Comparison of ENCODE assay signal across 24 mouse cellular contexts in the genomic region with DNA sequence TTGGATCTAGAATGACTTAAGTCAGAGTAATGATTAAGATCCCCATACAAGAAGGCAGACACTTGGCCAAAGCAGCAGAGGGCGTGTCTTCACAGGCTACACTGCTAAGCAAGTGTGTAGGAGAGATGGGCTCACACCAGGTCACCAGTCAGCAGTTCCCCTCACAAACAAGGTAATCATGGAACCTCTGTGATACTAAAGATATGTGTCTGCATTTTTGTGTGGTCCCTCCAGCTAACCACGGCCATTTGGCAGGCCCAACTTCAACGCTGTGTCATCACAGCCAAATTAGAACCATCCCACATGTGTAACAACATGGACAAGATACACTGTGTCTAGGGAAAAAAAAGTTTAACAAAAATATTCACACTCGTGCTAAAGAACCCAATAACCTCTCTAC.
"Had no signal": no experiment of that assay in that cellular context is flagged by ENCODE, and none has a peak within 500 bp of the region (broad histone marks: within the 10 kb centered on the region; RNA-seq: fewer than 3 reads in every experiment).

No protein-coding gene starts in this region.

- H3K27me3 ChIP-seq: heart, embryonic 13.5 days; heart, embryonic 15.5 days; hindbrain, embryonic 13.5 days; hindbrain, embryonic 15.5 days; kidney, embryonic 15.5 days; liver, embryonic 13.5 days; liver, embryonic 15.5 days had no signal

- H3K9me3 ChIP-seq: heart, embryonic 10.5 days; heart, embryonic 15.5 days; hindbrain, embryonic 13.5 days; hindbrain, embryonic 15.5 days; kidney, embryonic 15.5 days; liver, embryonic 13.5 days; liver, embryonic 15.5 days had no signal

- H3K9ac ChIP-seq: heart, embryonic 13.5 days; heart, embryonic 15.5 days; hindbrain, embryonic 13.5 days; hindbrain, embryonic 15.5 days; kidney, embryonic 15.5 days; liver, embryonic 13.5 days; liver, embryonic 15.5 days; liver, postnatal 0 days had no signal

- H3K27ac ChIP-seq: heart, embryonic 10.5 days; heart, embryonic 13.5 days; heart, embryonic 15.5 days; hindbrain, embryonic 13.5 days; hindbrain, embryonic 15.5 days; hindbrain, postnatal 0 days; kidney, embryonic 15.5 days; kidney, postnatal 0 days; left cerebral cortex, adult 2 months; liver, embryonic 13.5 days; liver, embryonic 15.5 days had no signal

- DNase-seq: gastrocnemius, postnatal 14 days; gastrocnemius, postnatal 36 days; heart, adult 18-20 months; heart, postnatal 14 days; heart, postnatal 36 days; kidney, adult 18-20 months; kidney, adult 8-10 months; kidney, postnatal 14 days; kidney, postnatal 36 days; liver; liver, embryonic 13.5 days; liver, postnatal 0 days had no signal

- H3K4me3 ChIP-seq: heart, embryonic 10.5 days; heart, embryonic 13.5 days; heart, embryonic 15.5 days; hindbrain, embryonic 13.5 days; hindbrain, embryonic 15.5 days; kidney, embryonic 15.5 days; left cerebral cortex, adult 2 months; liver, embryonic 13.5 days; liver, embryonic 15.5 days had no signal

- H3K4me2 ChIP-seq: heart, embryonic 13.5 days; heart, embryonic 15.5 days; hindbrain, embryonic 13.5 days; hindbrain, embryonic 15.5 days; kidney, embryonic 15.5 days; liver, embryonic 11.5 days; liver, embryonic 13.5 days; liver, embryonic 15.5 days had no signal

- ATAC-seq: hindbrain, postnatal 0 days; intestine, embryonic 16.5 days; liver, postnatal 0 days had no signal

- H3K36me3 ChIP-seq: hindbrain, embryonic 13.5 days; hindbrain, embryonic 15.5 days; kidney, embryonic 15.5 days; liver, embryonic 13.5 days; liver, embryonic 15.5 days had no signal

- H3K4me1 ChIP-seq: heart, embryonic 13.5 days; heart, embryonic 15.5 days; hindbrain, embryonic 13.5 days; hindbrain, embryonic 15.5 days; liver, embryonic 13.5 days had no signal
